Comparison of ENCODE assay signal across 35 mouse cellular contexts in the genomic region with DNA sequence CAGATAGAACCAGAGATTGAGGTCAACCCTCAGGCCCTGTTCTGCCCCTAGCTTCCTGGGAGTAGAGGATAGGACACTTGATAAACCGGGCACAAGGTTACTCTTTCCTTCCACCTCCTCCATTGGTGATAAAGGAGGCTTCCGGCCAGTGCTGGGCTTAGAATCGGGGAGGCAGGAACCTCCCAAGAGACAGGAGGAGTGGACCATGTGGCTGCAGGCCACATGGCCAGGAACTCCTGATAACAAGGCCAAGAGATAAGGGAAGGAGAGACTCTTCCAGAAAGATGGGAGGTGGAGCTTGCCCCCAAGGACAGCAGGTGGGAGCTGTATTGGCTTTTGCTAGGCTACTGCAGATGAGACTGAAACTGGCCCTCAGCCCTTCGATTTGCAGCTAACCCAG. TPM values are rescaled to one million over a fixed set of nuclear protein-coding genes. Genes with fewer than 3 reads are reported as not detected.
"Had no signal": no experiment of that assay in that cellular context is flagged by ENCODE, and none has a peak within 500 bp of the region (broad histone marks: within the 10 kb centered on the region; RNA-seq: fewer than 3 reads in every experiment).

No protein-coding gene starts in this region.

- H3K27ac ChIP-seq: embryonic facial prominence, embryonic 10.5 days; embryonic facial prominence, embryonic 12.5 days; embryonic facial prominence, embryonic 13.5 days; embryonic facial prominence, embryonic 15.5 days; forebrain, embryonic 12.5 days; forebrain, embryonic 13.5 days; forebrain, embryonic 15.5 days; gastrocnemius, adult 2 months; heart, adult 2 months had no signal

- H3K4me3 ChIP-seq: embryonic facial prominence, embryonic 10.5 days; embryonic facial prominence, embryonic 12.5 days; embryonic facial prominence, embryonic 13.5 days; embryonic facial prominence, embryonic 15.5 days; erythroblast, embryonic 14.5 days; forebrain, embryonic 12.5 days; forebrain, embryonic 13.5 days; forebrain, embryonic 15.5 days; gastrocnemius, adult 2 months; heart, adult 2 months had no signal

- H3K9me3 ChIP-seq: embryonic facial prominence, embryonic 10.5 days; embryonic facial prominence, embryonic 12.5 days; embryonic facial prominence, embryonic 13.5 days; embryonic facial prominence, embryonic 15.5 days; forebrain, embryonic 12.5 days; forebrain, embryonic 13.5 days; forebrain, embryonic 15.5 days had no signal

- ATAC-seq: forebrain, embryonic 13.5 days; forebrain, embryonic 14.5 days; forebrain, embryonic 15.5 days; forebrain, embryonic 16.5 days; forebrain, postnatal 0 days had no signal

- DNase-seq: cerebellum, adult 8-10 months; cerebellum, adult 9-10 months; cerebellum, adult 9-11 months; cerebellum, postnatal 10 days; cerebellum, postnatal 14 days; cerebellum, postnatal 25 days; cerebellum, postnatal 36 days; embryo, embryonic 11 days; forebrain, postnatal 0 days; gastrocnemius, adult 2 months; gastrocnemius, postnatal 10 days; gastrocnemius, postnatal 14 days; gastrocnemius, postnatal 25 days; gastrocnemius, postnatal 36 days; heart, adult 18-20 months; heart, adult 2 months had no signal

- H3K36me3 ChIP-seq: embryonic facial prominence, embryonic 10.5 days; embryonic facial prominence, embryonic 12.5 days; embryonic facial prominence, embryonic 13.5 days; embryonic facial prominence, embryonic 15.5 days; forebrain, embryonic 12.5 days; forebrain, embryonic 15.5 days had no signal

- H3K9ac ChIP-seq: embryonic facial prominence, embryonic 12.5 days; embryonic facial prominence, embryonic 13.5 days; embryonic facial prominence, embryonic 15.5 days; forebrain, embryonic 12.5 days; forebrain, embryonic 13.5 days; forebrain, embryonic 15.5 days; forebrain, postnatal 0 days had no signal

RNA-seq across cellular contexts. Expression of a gene that starts 1.6 kb away (rescaled TPM):
- total RNA-seq: granulocyte monocyte progenitor cell, adult 5-6 weeks had no signal
- polyA plus RNA-seq: forebrain, embryonic 14.5 days had no signal

RNA-seq across cellular contexts. Expression of a gene that starts 8.1 kb away (rescaled TPM):
- total RNA-seq: common myeloid progenitor, adult 5-6 weeks; forebrain, postnatal 0 days; gastrocnemius, adult 18-20 months; gastrocnemius, adult 2 months; gastrocnemius, adult 8-10 months; gastrocnemius, postnatal 10 days; gastrocnemius, postnatal 14 days; gastrocnemius, postnatal 25 days; gastrocnemius, postnatal 36 days; gastrocnemius, postnatal 4 days; granulocyte monocyte progenitor cell, adult 5-6 weeks; heart, adult 18-20 months; heart, adult 2 months; heart, adult 8-10 months had no signal
- polyA plus RNA-seq: cortical plate, adult 2 months; embryonic facial prominence, embryonic 12.5 days; embryonic facial prominence, embryonic 13.5 days; erythroblast, embryonic 14.5 days; forebrain, embryonic 11.5 days; forebrain, embryonic 12.5 days; forebrain, embryonic 13.5 days; forebrain, embryonic 14.5 days; forebrain, embryonic 15.5 days; forebrain, embryonic 16.5 days; forebrain, postnatal 0 days; frontal cortex, adult 2 months; heart, adult 2 months had no signal

RNA-seq across cellular contexts. Expression of a gene that starts 34.8 kb away (rescaled TPM):
- total RNA-seq: common myeloid progenitor, adult 5-6 weeks; granulocyte monocyte progenitor cell, adult 5-6 weeks had no signal
- polyA plus RNA-seq: forebrain, embryonic 11.5 days had no signal
